In genomic region chr13:83716711-83717171, GRCm38 (mm10) we compare ENCODE assay signal across 9 mouse cellular contexts.
DNase-seq lines count a peak whose midpoint lies in the region; ATAC-seq lines count a peak whose summit lies in the region.
"Had no signal": no experiment of that assay in that cellular context is flagged by ENCODE, and none has a peak within 500 bp of the region (broad histone marks: within the 10 kb centered on the region; RNA-seq: fewer than 3 reads in every experiment).

No protein-coding gene starts in this region.

- H3K4me1 ChIP-seq in forebrain, embryonic 13.5 days = peaks cover 28% of the 10 kb centered on the region

- H3K27me3 ChIP-seq in forebrain, embryonic 13.5 days = no peaks in the 10 kb centered on the region

- no peak for ATAC-seq in forebrain, embryonic 13.5 days

- peak overlapping the region; percentile 90 for H3K4me3 ChIP-seq in forebrain, embryonic 13.5 days
- H3K4me3 ChIP-seq: erythroblast, embryonic 14.5 days had no signal

- peak overlapping the region; percentile 87 for H3K4me2 ChIP-seq in forebrain, embryonic 13.5 days

- WGBS in forebrain, embryonic 13.5 days = 1% methylated on average over 8 of the region's 8 CpGs

- intact Hi-C loops in left cerebral cortex, postnatal 14 days (cut with DNase I) = loop anchor here (2.0 kb wide), 1 partner anchor 1042 kb away; no protein-coding TSS in a partner anchor

- H3K36me3 ChIP-seq in forebrain, embryonic 13.5 days (ENCODE audit: poor library complexity, severe bottlenecking) = no peaks in the 10 kb centered on the region

- H3K27ac ChIP-seq in forebrain, embryonic 13.5 days = peak overlapping the region; percentile 100

- no peaks in the 10 kb centered on the region for H3K9me3 ChIP-seq in forebrain, embryonic 13.5 days (replicated peaks)

- peak; percentile 90 to 91 for DNase-seq in cerebellum, postnatal 25 days
- DNase-seq in left cerebral cortex, postnatal 14 days (ENCODE audit: low spot score in 2 of 2) = peak; percentile 38 to 41
- peak; percentile 35 for DNase-seq in retina, postnatal 1 day
- DNase-seq in lung, postnatal 36 days = no peak
- DNase-seq in liver = no peak
- no peak for DNase-seq in ovary, postnatal 10 days (ENCODE audit: low spot score)
- DNase-seq: heart, postnatal 4 days had no signal

- H3K9ac ChIP-seq in forebrain, embryonic 13.5 days = peak overlapping the region; percentile 100

Comparison
In these comparisons a context has a peak if more than half of its experiments do, and no peak if none do; other contexts are left out.
1. DNase-seq: peak in cerebellum, postnatal 25 days (2 of 2), left cerebral cortex, postnatal 14 days (2 of 2) and retina, postnatal 1 day (single experiment); none in lung, postnatal 36 days (single experiment), liver (single experiment) and ovary, postnatal 10 days (single experiment).